Comparison of ENCODE assay signal across 8 mouse cellular contexts in the genomic region with DNA sequence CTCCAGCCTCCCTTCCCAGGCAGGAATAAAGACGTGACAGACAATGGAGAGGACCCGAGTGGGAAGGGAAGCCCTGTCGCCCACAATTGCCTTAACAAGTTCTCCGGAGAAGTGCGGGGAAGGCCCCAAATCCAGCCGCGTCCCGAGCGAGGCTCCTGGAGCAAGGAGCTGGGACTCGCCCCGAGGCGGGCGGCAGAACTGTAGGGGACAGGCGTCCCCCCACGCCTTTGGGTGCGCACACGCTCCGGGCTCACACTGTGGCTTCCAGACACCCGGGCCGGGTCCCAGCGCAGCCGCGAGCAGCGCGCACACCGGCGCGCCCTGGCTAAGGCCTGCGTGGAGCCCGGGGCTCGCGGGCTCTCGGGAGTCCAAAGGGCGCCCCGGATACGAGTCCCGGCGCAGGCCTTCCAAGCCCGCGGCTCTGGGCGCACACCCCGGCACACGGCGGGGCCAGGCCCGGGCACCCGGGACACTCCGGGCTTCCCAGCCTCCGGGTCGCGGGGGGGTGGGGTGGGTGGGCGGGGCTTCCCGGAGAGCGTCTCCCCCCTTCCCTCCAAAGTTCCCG. TPM values are rescaled to one million over a fixed set of nuclear protein-coding genes. Genes with fewer than 3 reads are reported as not detected.
DNase-seq lines count a peak whose midpoint lies in the region; ATAC-seq and TF ChIP-seq lines count a peak whose summit lies in the region.

No protein-coding gene starts in this region.

- under 1% methylated on average over 54 of the region's 54 CpGs for WGBS in hindbrain, embryonic 13.5 days
- WGBS in liver, embryonic 13.5 days (ENCODE audit: insufficient replicate concordance): under 1% methylated on average over 53 of the region's 54 CpGs
- WGBS in stomach, postnatal 0 days: under 1% methylated on average over 33 of the region's 54 CpGs

- peaks cover 79% of the 10 kb centered on the region for H3K27me3 ChIP-seq in hindbrain, embryonic 13.5 days
- H3K27me3 ChIP-seq in liver, embryonic 13.5 days: peaks cover 80% of the 10 kb centered on the region
- H3K27me3 ChIP-seq in stomach, postnatal 0 days (ENCODE audit: control insufficient read depth, insufficient read depth, low read length): no peaks in the 10 kb centered on the region

- H3K4me2 ChIP-seq in hindbrain, embryonic 13.5 days: peak overlapping the region; percentile 84
- peak overlapping the region; percentile 85 for H3K4me2 ChIP-seq in liver, embryonic 13.5 days
- H3K4me2 ChIP-seq in stomach, postnatal 0 days (replicated peaks; ENCODE audit: low read depth): peak overlapping the region; percentile 87

- no peak for TF ChIP-seq EP300 in stomach, postnatal 0 days (optimal IDR thresholded peaks at IDR 0.05)

- ATAC-seq in hindbrain, embryonic 13.5 days (ENCODE audit: low FRiP score): peak; percentile 42
- ATAC-seq in liver, embryonic 13.5 days (ENCODE audit: low read depth): peak; percentile 35
- peak; percentile 63 for ATAC-seq in stomach, postnatal 0 days (ENCODE audit: low FRiP score, low TSS enrichment)

- TF ChIP-seq POLR2A in embryonic fibroblast, embryonic 13.5 days (IDR thresholded peaks at IDR 0.05; ENCODE audit: low read depth, low read length): peak; percentile 33

- H3K27ac ChIP-seq in embryonic fibroblast, embryonic 13.5 days (ENCODE audit: insufficient read depth, low read length): peak overlapping the region; percentile 94
- H3K27ac ChIP-seq in hindbrain, embryonic 13.5 days: peak overlapping the region; percentile 62
- peak overlapping the region; percentile 79 for H3K27ac ChIP-seq in liver, embryonic 13.5 days
- peak overlapping the region; percentile 99 for H3K27ac ChIP-seq in stomach, postnatal 0 days (replicated peaks)

- H3K36me3 ChIP-seq in hindbrain, embryonic 13.5 days: no peaks in the 10 kb centered on the region
- no peaks in the 10 kb centered on the region for H3K36me3 ChIP-seq in liver, embryonic 13.5 days
- H3K36me3 ChIP-seq in stomach, postnatal 0 days (ENCODE audit: control insufficient read depth, insufficient read depth, low read length): no peaks in the 10 kb centered on the region

- peak overlapping the region; percentile 78 for H3K9ac ChIP-seq in hindbrain, embryonic 13.5 days
- peak overlapping the region; percentile 76 for H3K9ac ChIP-seq in liver, embryonic 13.5 days
- peak overlapping the region; percentile 97 for H3K9ac ChIP-seq in stomach, postnatal 0 days (ENCODE audit: low read length)

- H3K9me3 ChIP-seq in hindbrain, embryonic 13.5 days: no peaks in the 10 kb centered on the region
- H3K9me3 ChIP-seq in liver, embryonic 13.5 days (replicated peaks): no peaks in the 10 kb centered on the region
- no peaks in the 10 kb centered on the region for H3K9me3 ChIP-seq in stomach, postnatal 0 days (ENCODE audit: control insufficient read depth, low read length)

- peak; percentile 45 to 47 for DNase-seq in spleen, postnatal 10 days (ENCODE audit: low spot score in 2 of 2)
- no peak for DNase-seq in spleen, adult 12 weeks (ENCODE audit: low spot score)
- peak; percentile 38 for DNase-seq in liver, embryonic 13.5 days
- peak; percentile 80 for DNase-seq in stomach, postnatal 0 days (ENCODE audit: low spot score)
- no peak for DNase-seq in c-Kit-positive CD71-positive TER-119-positive erythroid progenitor cells, embryonic 14.5 days (ENCODE audit: low spot score)
- DNase-seq in right cerebral cortex, adult 2 months (ENCODE audit: low spot score in 2 of 2): no peak

- peaks cover 16% of the 10 kb centered on the region for H3K4me1 ChIP-seq in embryonic fibroblast, embryonic 13.5 days (ENCODE audit: control insufficient read depth, insufficient read depth, low read length)
- peaks cover 51% of the 10 kb centered on the region for H3K4me1 ChIP-seq in hindbrain, embryonic 13.5 days (replicated peaks)
- peaks cover 79% of the 10 kb centered on the region for H3K4me1 ChIP-seq in liver, embryonic 13.5 days (replicated peaks)
- peaks cover 17% of the 10 kb centered on the region for H3K4me1 ChIP-seq in stomach, postnatal 0 days (replicated peaks; ENCODE audit: control insufficient read depth, insufficient read depth)

- peak overlapping the region; percentile 95 for H3K4me3 ChIP-seq in embryonic fibroblast, embryonic 13.5 days (ENCODE audit: insufficient read depth, low read length)
- H3K4me3 ChIP-seq in hindbrain, embryonic 13.5 days: peak overlapping the region; percentile 57
- peak overlapping the region; percentile 72 for H3K4me3 ChIP-seq in liver, embryonic 13.5 days (replicated peaks)
- peak overlapping the region; percentile 88 for H3K4me3 ChIP-seq in stomach, postnatal 0 days (ENCODE audit: low read depth, low read length)

- TF ChIP-seq CTCF in embryonic fibroblast, embryonic 13.5 days (IDR thresholded peaks at IDR 0.05; ENCODE audit: borderline replicate concordance, insufficient read depth, low read length): no peak
- no peak for TF ChIP-seq CTCF in stomach, postnatal 0 days (IDR thresholded peaks at IDR 0.05; ENCODE audit: low read depth)

RNA-seq across cellular contexts. Expression of a gene that starts 0.6 kb away (rescaled TPM):
- 58.5 and 64.0 TPM in 2 replicates for polyA plus RNA-seq in embryonic fibroblast, embryonic 13.5 days (2011; ENCODE audit: insufficient read length, low read depth, missing spikeins)
- 1.8 and 2.0 TPM in 2 replicates for polyA plus RNA-seq in hindbrain, embryonic 13.5 days (2015; fragmentation: Nextera tagmentation; extraction: Ambion mirVana)
- 0.76 and 0.96 TPM in 2 replicates for polyA plus RNA-seq in liver, embryonic 13.5 days (2015; fragmentation: Nextera tagmentation; extraction: Ambion mirVana)
- polyA plus RNA-seq in stomach, postnatal 0 days (2015; fragmentation: Nextera tagmentation; extraction: Ambion mirVana): 8.7 and 9.2 TPM in 2 replicates

RNA-seq across cellular contexts. Expression of a gene that starts 15.0 kb away (rescaled TPM):
- 0.51 TPM in 1 of 2 replicates, not detected in the other for polyA plus RNA-seq in embryonic fibroblast, embryonic 13.5 days (2011; ENCODE audit: insufficient read length, low read depth, missing spikeins)
- 2.1 and 2.2 TPM in 2 replicates for polyA plus RNA-seq in hindbrain, embryonic 13.5 days (2015; fragmentation: Nextera tagmentation; extraction: Ambion mirVana)
- polyA plus RNA-seq in liver, embryonic 13.5 days (2015; fragmentation: Nextera tagmentation; extraction: Ambion mirVana): 0.52 and 1.3 TPM in 2 replicates
- polyA plus RNA-seq in stomach, postnatal 0 days (2015; fragmentation: Nextera tagmentation; extraction: Ambion mirVana): 3.3 and 3.5 TPM in 2 replicates

RNA-seq across cellular contexts. Expression of a gene that starts 21.7 kb away (rescaled TPM):
- 1,157 and 1,234 TPM in 2 replicates for polyA plus RNA-seq in embryonic fibroblast, embryonic 13.5 days (2011; ENCODE audit: insufficient read length, low read depth, missing spikeins)
- polyA plus RNA-seq in hindbrain, embryonic 13.5 days (2015; fragmentation: Nextera tagmentation; extraction: Ambion mirVana): 336 and 366 TPM in 2 replicates
- 372 and 464 TPM in 2 replicates for polyA plus RNA-seq in liver, embryonic 13.5 days (2015; fragmentation: Nextera tagmentation; extraction: Ambion mirVana)
- 491 and 514 TPM in 2 replicates for polyA plus RNA-seq in stomach, postnatal 0 days (2015; fragmentation: Nextera tagmentation; extraction: Ambion mirVana)

RNA-seq across cellular contexts. Expression of a gene that starts 36.7 kb away (rescaled TPM):
- polyA plus RNA-seq in embryonic fibroblast, embryonic 13.5 days (2011; ENCODE audit: insufficient read length, low read depth, missing spikeins): 22.3 and 23.4 TPM in 2 replicates
- 21.9 and 24.2 TPM in 2 replicates for polyA plus RNA-seq in hindbrain, embryonic 13.5 days (2015; fragmentation: Nextera tagmentation; extraction: Ambion mirVana)
- polyA plus RNA-seq in liver, embryonic 13.5 days (2015; fragmentation: Nextera tagmentation; extraction: Ambion mirVana): 11.3 and 13.5 TPM in 2 replicates
- polyA plus RNA-seq in stomach, postnatal 0 days (2015; fragmentation: Nextera tagmentation; extraction: Ambion mirVana): 19.2 and 20.4 TPM in 2 replicates

Comparison
In these comparisons a context has a peak if more than half of its experiments do, and no peak if none do; other contexts are left out.
1. DNase-seq: peak in spleen, postnatal 10 days (2 of 2), liver, embryonic 13.5 days (single experiment) and stomach, postnatal 0 days (single experiment); none in spleen, adult 12 weeks (single experiment), c-Kit-positive CD71-positive TER-119-positive erythroid progenitor cells, embryonic 14.5 days (single experiment) and right cerebral cortex, adult 2 months (0 of 2).
2. Peak in every context shown above with its lines, with median percentiles within 50 percentile points of each other: H3K27ac ChIP-seq, H3K4me3 ChIP-seq, ATAC-seq, H3K4me2 ChIP-seq and H3K9ac ChIP-seq.